Mouse (Mus musculus): ENCODE results near the gene Evpl. TPM values are rescaled to one million over a fixed set of nuclear protein-coding genes. Genes with fewer than 3 reads are reported as not detected.
A peak's percentile ranks its signal among the peaks of the same experiment; 100 is the strongest.

The Evpl gene
- polyA plus RNA-seq, 1 experiment from 2014 or later = 5.0 TPM

DNA sequence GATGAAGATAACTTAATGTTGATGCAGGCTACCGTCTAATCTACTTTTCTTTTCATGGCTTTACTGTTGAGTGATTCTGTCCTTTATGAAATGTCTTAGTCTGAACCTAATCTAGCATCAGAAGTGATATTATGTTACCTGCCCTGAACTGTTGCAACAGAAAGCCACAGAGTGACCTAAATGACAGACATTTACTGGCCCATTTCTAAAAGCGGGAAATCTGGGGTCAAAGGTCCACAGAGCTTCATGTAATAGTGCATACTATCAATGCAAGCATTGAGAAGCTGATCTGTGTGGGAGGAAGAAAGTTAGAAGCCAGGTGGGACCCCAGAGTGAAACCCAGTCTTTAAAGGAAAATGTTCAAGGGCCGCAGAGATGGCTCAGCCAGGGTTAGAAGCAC is 34.7 kb downstream of the Evpl start:
- WGBS = 87% methylated on average over 3 of the region's 3 CpGs
- no peak overlapping the region for H3K4me3 ChIP-seq (ENCODE audit: low read depth, low read length)
- H3K4me2 ChIP-seq (replicated peaks; ENCODE audit: low read depth, low read length) = no peak overlapping the region

DNA sequence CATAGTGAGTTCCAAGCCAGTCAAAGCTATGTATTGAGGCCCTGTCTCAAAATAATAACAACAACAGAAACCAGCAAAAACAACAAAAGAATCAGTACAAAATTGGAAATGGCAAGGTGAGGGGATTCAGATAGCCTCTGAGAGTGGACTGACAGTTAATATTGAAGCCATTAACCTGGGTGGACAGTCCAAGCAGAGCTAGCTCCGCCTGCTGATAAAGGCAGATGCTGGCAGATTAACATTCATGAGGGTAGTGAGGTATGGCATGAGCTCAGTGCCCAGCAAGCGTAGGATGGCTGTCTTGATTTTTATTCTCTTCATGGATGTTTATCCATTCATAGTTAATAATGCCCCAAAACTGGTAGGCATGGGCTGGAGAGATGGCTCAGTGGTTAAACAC is 36.7 kb downstream of the Evpl start:
- Histone ChIP-seq H3K9me3 (ENCODE audit: control insufficient read depth, low read depth, low read length) (no peaks in the 10 kb centered on the region), H3K27me3 (ENCODE audit: control insufficient read depth, insufficient read depth, low read length) (no peaks in the 10 kb centered on the region), H3K27ac (ENCODE audit: low read length) (no peak overlapping the region), H3K4me3 (ENCODE audit: low read depth, low read length) (no peak overlapping the region), H3K4me1 (ENCODE audit: control insufficient read depth, insufficient read depth, low read length) (peaks cover 9% of the 10 kb centered on the region; the same call in 1 of the 2 replicates), H3K9ac (replicated peaks; ENCODE audit: low read depth, low read length) (no peak overlapping the region), H3K4me2 (replicated peaks; ENCODE audit: low read depth, low read length) (no peak overlapping the region), H3K36me3 (ENCODE audit: control insufficient read depth, insufficient read depth, low read length) (peaks cover 5% of the 10 kb centered on the region; the same call in 1 of the 2 replicates)
- no peak for ATAC-seq (ENCODE audit: insufficient number of reproducible peaks, insufficient read depth, low FRiP score, low read depth)
- 90% methylated on average over 2 of the region's 2 CpGs for WGBS

More for the DNA sequence above, 34.7 kb downstream of the Evpl start:
- Histone ChIP-seq H3K9ac (replicated peaks; ENCODE audit: low read depth, low read length) (no peak overlapping the region), H3K9me3 (ENCODE audit: control insufficient read depth, low read depth, low read length) (no peaks in the 10 kb centered on the region), H3K27me3 (ENCODE audit: control insufficient read depth, insufficient read depth, low read length) (no peaks in the 10 kb centered on the region), H3K4me1 (ENCODE audit: control insufficient read depth, insufficient read depth, low read length) (no peaks in the 10 kb centered on the region), H3K27ac (ENCODE audit: low read length) (no peak overlapping the region), H3K36me3 (ENCODE audit: control insufficient read depth, insufficient read depth, low read length) (peaks cover 12% of the 10 kb centered on the region)
- ATAC-seq (ENCODE audit: insufficient number of reproducible peaks, insufficient read depth, low FRiP score, low read depth) = no peak

DNA sequence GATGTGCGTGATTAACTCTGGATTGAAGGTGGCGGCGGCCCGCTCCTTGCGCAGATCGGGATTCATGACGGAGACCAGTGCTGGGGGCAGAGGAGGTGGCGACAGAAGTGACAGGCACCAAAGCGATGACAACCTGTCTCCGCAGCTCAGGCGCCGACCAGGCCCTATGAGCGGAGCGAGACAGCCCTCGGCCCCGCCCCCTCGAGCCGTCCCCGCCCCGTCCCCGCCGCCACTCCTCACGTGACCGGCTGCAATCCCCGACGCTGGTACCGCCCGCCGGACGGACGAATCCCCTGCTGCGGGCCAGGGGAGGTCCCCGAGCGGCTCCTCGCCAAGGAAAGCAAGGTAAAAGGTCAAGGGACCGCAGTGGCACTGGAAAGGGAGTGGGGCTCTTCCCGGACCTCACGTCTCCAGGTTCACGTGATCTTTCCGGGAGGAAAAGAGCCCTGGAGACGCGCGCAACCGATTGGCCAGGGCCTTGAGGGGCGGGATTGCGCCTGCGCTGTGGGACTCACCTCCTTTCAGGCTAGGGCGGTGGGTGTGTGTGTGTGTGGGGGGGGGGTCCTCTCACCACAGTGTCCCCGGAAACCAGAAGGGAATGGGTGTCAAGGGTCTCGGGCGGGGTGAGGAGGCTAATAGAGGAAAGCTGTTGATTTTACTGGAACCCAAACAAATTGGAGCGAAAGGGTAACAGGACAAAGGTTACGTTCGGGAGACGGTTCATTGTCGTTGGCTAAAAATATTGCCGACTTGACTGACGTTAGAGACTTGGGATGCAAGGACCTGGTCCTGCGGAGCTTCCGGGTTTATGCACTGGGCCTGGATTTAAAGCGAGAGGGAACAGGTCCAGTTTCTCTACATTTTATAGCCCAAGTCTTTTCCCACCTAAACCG is 39.0 kb downstream of the Evpl start, which contains the start of the genes Ten1 and Acox1:
Gene Ten1 (plus strand): TSS at position 217 of the 893 bp plus-strand sequence.
Gene Acox1 (minus strand): TSS at position 407 of the 893 bp plus-strand sequence.
- H3K4me2 ChIP-seq (replicated peaks; ENCODE audit: low read depth, low read length) = peak within 1 kb of the TSS; percentile 83
- peaks cover 9% of the 10 kb centered on the region; the same call in 1 of the 2 replicates for H3K4me1 ChIP-seq (ENCODE audit: control insufficient read depth, insufficient read depth, low read length)
- H3K27ac ChIP-seq (ENCODE audit: low read length) = peak within 1 kb of the TSS; percentile 89
- peak within 1 kb of the TSS; percentile 71 for H3K9ac ChIP-seq (replicated peaks; ENCODE audit: low read depth, low read length)
- under 1% methylated on average over 62 of the region's 62 CpGs for WGBS
- peaks cover 4% of the 10 kb centered on the region; the same call in 1 of the 2 replicates for H3K36me3 ChIP-seq (ENCODE audit: control insufficient read depth, insufficient read depth, low read length)
- peak; percentile 98 for ATAC-seq (ENCODE audit: insufficient number of reproducible peaks, insufficient read depth, low FRiP score, low read depth)
- H3K4me3 ChIP-seq (ENCODE audit: low read depth, low read length) = peak within 1 kb of the TSS; percentile 77
- H3K9me3 ChIP-seq (ENCODE audit: control insufficient read depth, low read depth, low read length) = no peaks in the 10 kb centered on the region
- no peaks in the 10 kb centered on the region for H3K27me3 ChIP-seq (ENCODE audit: control insufficient read depth, insufficient read depth, low read length)

DNA sequence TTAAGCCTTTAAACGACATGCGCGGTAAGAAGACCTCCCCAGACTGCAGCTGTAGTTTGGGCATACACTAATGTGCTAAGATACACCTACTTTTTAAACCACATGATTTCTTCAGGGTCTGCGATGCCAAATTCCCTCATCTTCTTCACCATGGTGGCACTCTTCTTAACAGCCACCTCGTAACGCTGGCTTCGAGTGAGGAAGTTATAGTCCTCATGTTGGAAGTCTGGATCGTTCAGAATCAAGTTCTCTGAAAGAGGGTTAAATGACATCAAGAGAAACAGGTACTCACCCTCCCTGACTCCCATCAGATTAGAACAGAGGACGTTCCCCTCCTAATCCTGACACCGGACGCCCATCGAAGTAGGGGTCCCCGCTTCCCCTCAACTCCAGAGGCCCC is 39.7 kb downstream of the Evpl start:
- WGBS = 22% methylated on average over 13 of the region's 13 CpGs
- Histone ChIP-seq H3K4me1 (ENCODE audit: control insufficient read depth, insufficient read depth, low read length) (peaks cover 9% of the 10 kb centered on the region; the same call in 1 of the 2 replicates), H3K9ac (replicated peaks; ENCODE audit: low read depth, low read length) (peak overlapping the region; percentile 71), H3K27ac (ENCODE audit: low read length) (peak overlapping the region; percentile 89; the same call in 1 of the 2 replicates), H3K4me3 (ENCODE audit: low read depth, low read length) (peak overlapping the region; percentile 77), H3K9me3 (ENCODE audit: control insufficient read depth, low read depth, low read length) (no peaks in the 10 kb centered on the region), H3K27me3 (ENCODE audit: control insufficient read depth, insufficient read depth, low read length) (no peaks in the 10 kb centered on the region), H3K4me2 (replicated peaks; ENCODE audit: low read depth, low read length) (peak overlapping the region; percentile 83), H3K36me3 (ENCODE audit: control insufficient read depth, insufficient read depth, low read length) (peaks cover 4% of the 10 kb centered on the region; the same call in 1 of the 2 replicates)
- ATAC-seq (ENCODE audit: insufficient number of reproducible peaks, insufficient read depth, low FRiP score, low read depth) = no peak

DNA sequence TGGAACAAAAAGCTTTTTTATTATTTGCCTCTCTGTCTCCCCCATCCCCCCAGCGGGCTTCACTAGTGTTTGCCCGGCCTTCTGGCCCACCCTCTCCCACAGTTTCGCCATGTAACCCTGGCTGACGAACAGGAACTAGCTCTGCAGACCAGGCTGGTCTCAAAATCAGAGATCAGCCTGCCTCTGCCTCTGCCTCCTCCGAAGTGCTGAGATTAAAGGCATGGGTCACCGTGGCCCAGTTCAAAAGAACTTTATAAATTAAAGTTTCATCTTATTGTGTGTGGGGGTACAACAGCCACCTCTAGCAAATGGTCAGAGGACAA is 40.3 kb downstream of the Evpl start:
- ATAC-seq (ENCODE audit: insufficient number of reproducible peaks, insufficient read depth, low FRiP score, low read depth) = no peak
- Histone ChIP-seq H3K9ac (replicated peaks; ENCODE audit: low read depth, low read length) (no peak overlapping the region), H3K36me3 (ENCODE audit: control insufficient read depth, insufficient read depth, low read length) (peaks cover 4% of the 10 kb centered on the region; the same call in 1 of the 2 replicates), H3K27me3 (ENCODE audit: control insufficient read depth, insufficient read depth, low read length) (no peaks in the 10 kb centered on the region), H3K27ac (ENCODE audit: low read length) (no peak overlapping the region), H3K4me1 (ENCODE audit: control insufficient read depth, insufficient read depth, low read length) (peaks cover 9% of the 10 kb centered on the region; the same call in 1 of the 2 replicates), H3K4me2 (replicated peaks; ENCODE audit: low read depth, low read length) (peak overlapping the region; percentile 83), H3K4me3 (ENCODE audit: low read depth, low read length) (peak overlapping the region; percentile 77; the same call in 1 of the 2 replicates), H3K9me3 (ENCODE audit: control insufficient read depth, low read depth, low read length) (no peaks in the 10 kb centered on the region)
- 86% methylated on average over 6 of the region's 6 CpGs for WGBS

DNA sequence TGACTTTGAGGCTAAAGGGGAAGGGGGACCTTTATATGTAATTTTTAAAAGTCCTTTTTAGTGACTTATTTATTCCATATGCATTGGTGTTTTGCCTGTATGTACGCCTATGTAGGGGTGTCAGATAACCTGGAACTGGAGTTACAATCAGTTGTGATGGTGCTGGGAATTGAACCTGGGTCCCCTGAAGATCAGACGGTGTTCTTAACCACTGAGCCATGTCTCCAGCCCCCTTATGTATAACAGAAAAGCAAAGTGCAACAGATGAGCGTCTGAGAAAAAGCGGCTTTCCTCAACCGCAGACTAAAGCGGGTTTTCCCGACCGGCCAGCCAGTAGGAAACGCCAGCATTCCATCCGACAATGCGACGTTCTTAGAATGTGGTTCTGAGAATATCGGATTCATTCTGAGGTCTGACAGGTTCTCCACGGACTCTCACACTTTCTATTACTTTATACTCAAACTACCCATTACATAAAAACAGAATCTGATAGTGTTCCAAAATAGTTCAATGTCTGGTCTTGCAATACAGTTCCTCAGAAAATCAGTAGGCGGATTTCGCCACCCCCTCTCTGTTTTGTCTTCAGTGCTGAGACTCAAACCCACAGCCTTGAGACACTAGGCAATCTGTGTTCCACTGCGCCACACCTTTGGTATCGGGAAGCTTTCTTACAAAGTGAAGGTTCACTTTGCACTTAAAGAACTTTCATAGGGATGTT is 40.9 kb downstream of the Evpl start:
- Histone ChIP-seq H3K36me3 (ENCODE audit: control insufficient read depth, insufficient read depth, low read length) (peaks cover 4% of the 10 kb centered on the region; the same call in 1 of the 2 replicates), H3K27ac (ENCODE audit: low read length) (no peak overlapping the region), H3K9me3 (ENCODE audit: control insufficient read depth, low read depth, low read length) (no peaks in the 10 kb centered on the region), H3K9ac (replicated peaks; ENCODE audit: low read depth, low read length) (no peak overlapping the region), H3K4me2 (replicated peaks; ENCODE audit: low read depth, low read length) (peak overlapping the region; percentile 83; the same call in 1 of the 2 replicates), H3K4me3 (ENCODE audit: low read depth, low read length) (no peak overlapping the region), H3K4me1 (ENCODE audit: control insufficient read depth, insufficient read depth, low read length) (peaks cover 9% of the 10 kb centered on the region; the same call in 1 of the 2 replicates), H3K27me3 (ENCODE audit: control insufficient read depth, insufficient read depth, low read length) (no peaks in the 10 kb centered on the region)
- ATAC-seq (ENCODE audit: insufficient number of reproducible peaks, insufficient read depth, low FRiP score, low read depth) = no peak
- WGBS = 93% methylated on average over 18 of the region's 18 CpGs

DNA sequence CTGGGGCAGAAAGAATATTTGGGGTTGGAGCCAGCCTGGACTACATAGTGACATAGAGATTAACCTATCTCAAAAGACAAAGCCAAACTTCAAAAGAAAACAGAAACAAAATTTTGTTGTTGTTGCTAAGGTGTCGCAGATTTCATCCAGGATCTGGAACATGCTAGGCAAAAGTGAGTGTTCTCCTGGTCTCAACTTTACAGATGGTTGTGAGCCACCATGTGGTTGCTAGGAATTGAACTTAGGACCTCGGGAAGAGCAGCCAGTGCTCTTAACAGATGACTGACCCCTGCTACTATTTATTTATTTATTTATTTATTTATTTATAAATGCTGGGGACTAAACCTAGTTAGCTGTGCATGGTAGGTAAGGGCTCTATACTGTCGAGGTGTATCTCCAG is 41.5 kb downstream of the Evpl start:
- Histone ChIP-seq H3K4me1 (ENCODE audit: control insufficient read depth, insufficient read depth, low read length) (peaks cover 9% of the 10 kb centered on the region; the same call in 1 of the 2 replicates), H3K9me3 (ENCODE audit: control insufficient read depth, low read depth, low read length) (no peaks in the 10 kb centered on the region), H3K27ac (ENCODE audit: low read length) (no peak overlapping the region), H3K27me3 (ENCODE audit: control insufficient read depth, insufficient read depth, low read length) (no peaks in the 10 kb centered on the region), H3K4me3 (ENCODE audit: low read depth, low read length) (no peak overlapping the region), H3K4me2 (replicated peaks; ENCODE audit: low read depth, low read length) (no peak overlapping the region), H3K9ac (replicated peaks; ENCODE audit: low read depth, low read length) (no peak overlapping the region), H3K36me3 (ENCODE audit: control insufficient read depth, insufficient read depth, low read length) (peaks cover 5% of the 10 kb centered on the region; the same call in 1 of the 2 replicates)
- ATAC-seq (ENCODE audit: insufficient number of reproducible peaks, insufficient read depth, low FRiP score, low read depth) = no peak
- 85% methylated on average over 3 of the region's 3 CpGs for WGBS

DNA sequence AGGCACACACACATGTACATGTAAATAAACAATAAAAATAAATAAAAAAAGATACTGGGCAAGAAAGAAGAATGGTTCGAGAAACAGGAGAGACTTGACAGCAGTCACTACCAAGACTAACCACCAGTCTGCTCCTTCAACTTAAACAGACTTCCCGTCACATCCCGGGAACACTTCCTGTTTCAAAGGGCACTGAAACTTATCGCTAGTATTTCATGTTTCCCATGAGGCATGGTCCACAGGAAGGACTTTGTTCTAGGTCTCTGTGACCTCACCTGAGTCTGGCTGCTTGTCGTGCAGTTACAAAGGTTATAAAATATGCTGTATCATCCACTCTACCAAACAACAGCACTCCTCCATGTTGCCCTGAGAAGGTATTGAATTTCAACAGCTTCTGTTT is 42.6 kb downstream of the Evpl start:
- Histone ChIP-seq H3K27me3 (ENCODE audit: control insufficient read depth, insufficient read depth, low read length) (no peaks in the 10 kb centered on the region), H3K36me3 (ENCODE audit: control insufficient read depth, insufficient read depth, low read length) (peaks cover 11% of the 10 kb centered on the region; the same call in 1 of the 2 replicates), H3K9ac (replicated peaks; ENCODE audit: low read depth, low read length) (no peak overlapping the region), H3K4me2 (replicated peaks; ENCODE audit: low read depth, low read length) (no peak overlapping the region), H3K4me3 (ENCODE audit: low read depth, low read length) (no peak overlapping the region), H3K9me3 (ENCODE audit: control insufficient read depth, low read depth, low read length) (no peaks in the 10 kb centered on the region), H3K4me1 (ENCODE audit: control insufficient read depth, insufficient read depth, low read length) (peaks cover 9% of the 10 kb centered on the region; the same call in 1 of the 2 replicates), H3K27ac (ENCODE audit: low read length) (no peak overlapping the region)
- WGBS = 71% methylated on average over 5 of the region's 5 CpGs
- ATAC-seq (ENCODE audit: insufficient number of reproducible peaks, insufficient read depth, low FRiP score, low read depth) = no peak

Data from stomach, embryonic 14.5 days (tissue).